Comparison of ENCODE assay signal across 24 mouse cellular contexts in genomic region chr4:105940891-105941290, GRCm38 (mm10).
DNase-seq lines count a peak whose midpoint lies in the region; ATAC-seq and TF ChIP-seq lines count a peak whose summit lies in the region.
"Had no signal": no experiment of that assay in that cellular context is flagged by ENCODE, and none has a peak within 500 bp of the region (broad histone marks: within the 10 kb centered on the region; RNA-seq: fewer than 3 reads in every experiment).

No protein-coding gene starts in this region.

- no peak overlapping the region; the same call in 1 of the 2 replicates for H3K4me3 ChIP-seq in testis, adult 2 months (ENCODE audit: control insufficient read depth, low read depth, low read length)
- no peak overlapping the region for H3K4me3 ChIP-seq in embryonic facial prominence, embryonic 10.5 days
- no peak overlapping the region for H3K4me3 ChIP-seq in embryonic facial prominence, embryonic 12.5 days
- H3K4me3 ChIP-seq in limb, embryonic 10.5 days = no peak overlapping the region
- H3K4me3 ChIP-seq: embryonic facial prominence, embryonic 13.5 days; forebrain, embryonic 13.5 days; forebrain, embryonic 15.5 days had no signal

- no peak for DNase-seq in testis, postnatal 10 days (ENCODE audit: low spot score)
- DNase-seq in embryonic facial prominence, embryonic 10.5 days (ENCODE audit: low spot score) = no peak
- no peak for DNase-seq in limb, embryonic 10.5 days (ENCODE audit: low spot score)
- DNase-seq in right cerebral cortex, postnatal 14 days = no peak
- no peak for DNase-seq in right cerebral cortex, adult 2 months (ENCODE audit: low spot score in 2 of 2)
- DNase-seq in cerebellum, postnatal 36 days = no peak
- DNase-seq: adrenal gland, adult 8-10 months; adrenal gland, postnatal 14 days; adrenal gland, postnatal 36 days; B cell, adult 2 months; cerebellum, adult 11-12 months; cerebellum, adult 2 months; cerebellum, adult 9-10 months; cerebellum, postnatal 10 days; forebrain, postnatal 0 days had no signal

- H3K36me3 ChIP-seq in testis, adult 2 months (ENCODE audit: control insufficient read depth, insufficient read depth, low read length) = no peaks in the 10 kb centered on the region
- no peaks in the 10 kb centered on the region for H3K36me3 ChIP-seq in embryonic facial prominence, embryonic 10.5 days (replicated peaks)
- no peaks in the 10 kb centered on the region for H3K36me3 ChIP-seq in embryonic facial prominence, embryonic 12.5 days
- H3K36me3 ChIP-seq in limb, embryonic 10.5 days = no peaks in the 10 kb centered on the region
- H3K36me3 ChIP-seq: embryonic facial prominence, embryonic 13.5 days; forebrain, embryonic 15.5 days; G1E had no signal

- no peak overlapping the region for H3K9ac ChIP-seq in embryonic facial prominence, embryonic 12.5 days
- H3K9ac ChIP-seq: embryonic facial prominence, embryonic 13.5 days; forebrain, embryonic 13.5 days; forebrain, embryonic 15.5 days; forebrain, postnatal 0 days had no signal

- TF ChIP-seq CTCF in testis, adult 2 months (IDR thresholded peaks at IDR 0.05; ENCODE audit: control insufficient read depth, insufficient read depth, insufficient replicate concordance, low read depth, low read length) = no peak

- H3K27me3 ChIP-seq in testis, adult 2 months (ENCODE audit: control insufficient read depth, insufficient read depth, low read length) = no peaks in the 10 kb centered on the region
- H3K27me3 ChIP-seq in embryonic facial prominence, embryonic 10.5 days (replicated peaks; ENCODE audit: low read depth, poor library complexity, severe bottlenecking) = peaks cover 4% of the 10 kb centered on the region; the same call in 1 of the 2 replicates
- no peaks in the 10 kb centered on the region for H3K27me3 ChIP-seq in embryonic facial prominence, embryonic 12.5 days
- peaks cover 6% of the 10 kb centered on the region; the same call in 1 of the 2 replicates for H3K27me3 ChIP-seq in limb, embryonic 10.5 days (ENCODE audit: low read depth, poor library complexity, severe bottlenecking)
- H3K27me3 ChIP-seq: embryonic facial prominence, embryonic 13.5 days; forebrain, embryonic 13.5 days; forebrain, embryonic 15.5 days; Patski had no signal

- 89% methylated on average over 7 of the region's 7 CpGs for WGBS in embryonic facial prominence, embryonic 10.5 days
- WGBS in embryonic facial prominence, embryonic 12.5 days = 86% methylated on average over 7 of the region's 7 CpGs
- WGBS in limb, embryonic 10.5 days = 84% methylated on average over 7 of the region's 7 CpGs

- H3K27ac ChIP-seq in testis, adult 2 months (ENCODE audit: control insufficient read depth, insufficient read depth, low read depth, low read length) = peak overlapping the region; percentile 47
- peak overlapping the region; percentile 86 for H3K27ac ChIP-seq in embryonic facial prominence, embryonic 10.5 days (replicated peaks)
- 0 out of 2 replicates have a peak overlapping the region, but pooled peaks have one; percentile 30 for H3K27ac ChIP-seq in embryonic facial prominence, embryonic 12.5 days
- H3K27ac ChIP-seq in limb, embryonic 10.5 days = peak overlapping the region; percentile 42
- H3K27ac ChIP-seq: embryonic facial prominence, embryonic 13.5 days; forebrain, embryonic 13.5 days; forebrain, embryonic 15.5 days had no signal

- H3K4me1 ChIP-seq in testis, adult 2 months (ENCODE audit: control insufficient read depth, insufficient read depth, low read length) = peaks cover 10% of the 10 kb centered on the region; the same call in 1 of the 2 replicates
- H3K4me1 ChIP-seq in embryonic facial prominence, embryonic 10.5 days = peaks cover 47% of the 10 kb centered on the region
- H3K4me1 ChIP-seq in embryonic facial prominence, embryonic 12.5 days = peaks cover 16% of the 10 kb centered on the region
- peaks cover 40% of the 10 kb centered on the region for H3K4me1 ChIP-seq in limb, embryonic 10.5 days
- H3K4me1 ChIP-seq: forebrain, embryonic 13.5 days had no signal

- no peak overlapping the region for H3K4me2 ChIP-seq in embryonic facial prominence, embryonic 12.5 days (replicated peaks)
- H3K4me2 ChIP-seq: embryonic facial prominence, embryonic 13.5 days; forebrain, embryonic 13.5 days; forebrain, embryonic 15.5 days had no signal

- no peak for TF ChIP-seq POLR2A in testis, adult 2 months (IDR thresholded peaks at IDR 0.05; ENCODE audit: control insufficient read depth, low read depth, low read length)

- H3K9me3 ChIP-seq in embryonic facial prominence, embryonic 10.5 days = no peaks in the 10 kb centered on the region
- H3K9me3 ChIP-seq in embryonic facial prominence, embryonic 12.5 days = no peaks in the 10 kb centered on the region
- H3K9me3 ChIP-seq in limb, embryonic 10.5 days (replicated peaks) = no peaks in the 10 kb centered on the region
- H3K9me3 ChIP-seq: embryonic facial prominence, embryonic 13.5 days; forebrain, embryonic 13.5 days; forebrain, embryonic 15.5 days had no signal

- no peak for ATAC-seq in embryonic facial prominence, embryonic 12.5 days (ENCODE audit: insufficient number of reproducible peaks, insufficient read depth, low FRiP score, low TSS enrichment)
- ATAC-seq: activated CD4-positive, CD25-positive, alpha-beta regulatory T cell, adult 4 months; CD4-positive, CD25-positive, alpha-beta regulatory T cell, adult 4 months; forebrain, embryonic 13.5 days; forebrain, embryonic 15.5 days; forebrain, postnatal 0 days; Patski had no signal

Comparison
In these comparisons a context has a peak if more than half of its experiments do, and no peak if none do; other contexts are left out.
1. H3K27ac ChIP-seq: peak in every context shown above with its lines; median percentile 86 in embryonic facial prominence, embryonic 10.5 days; 47 in testis, adult 2 months; 42 in limb, embryonic 10.5 days; 30 in embryonic facial prominence, embryonic 12.5 days.